Mouse (Mus musculus) midbrain, embryonic 13.5 days (tissue): ENCODE measurements around the gene Jhy. TPM values are rescaled to one million over a fixed set of nuclear protein-coding genes. Genes with fewer than 3 reads are reported as not detected.

ENCODE experiments used
- ATAC-seq: fragments of 200-750 bp; cut with Nextera tagmentation; 2 replicates; pipeline ENCODE4 v1.8.0; 2017; ENCODE audit warnings: mild to moderate bottlenecking, moderate TSS enrichment, moderate library complexity
- H3K27ac ChIP-seq: fragments of 300-500 bp; sonication (generic); 2 replicates; pipeline ENCODE4 v1.5.1; 2015; ENCODE audit warnings: inconsistent platforms, mild to moderate bottlenecking, moderate library complexity
- H3K27me3 ChIP-seq: fragments of 300-500 bp; sonication (generic); 2 replicates; pipeline ENCODE4 v1.6.1; 2015; ENCODE audit warnings: mild to moderate bottlenecking, inconsistent platforms
- H3K36me3 ChIP-seq: fragments of 300-500 bp; sonication (generic); 2 replicates; pipeline ENCODE4 v1.6.1; 2015; ENCODE audit warnings: mild to moderate bottlenecking, inconsistent platforms
- H3K4me1 ChIP-seq: fragments of 300-500 bp; sonication (generic); replicated peaks from 2 replicates; pipeline ENCODE4 v1.6.1; 2015; ENCODE audit warnings: inconsistent platforms
- H3K4me2 ChIP-seq: fragments of 300-500 bp; sonication (generic); replicated peaks from 2 replicates; pipeline ENCODE4 v1.6.1; 2015; ENCODE audit warnings: moderate library complexity, mild to moderate bottlenecking, inconsistent platforms
- H3K4me3 ChIP-seq: fragments of 300-500 bp; sonication (generic); replicated peaks from 2 replicates; pipeline ENCODE4 v1.5.1; 2015; ENCODE audit warnings: mild to moderate bottlenecking, inconsistent platforms
- H3K9ac ChIP-seq: fragments of 300-500 bp; sonication (generic); replicated peaks from 2 replicates; pipeline ENCODE4 v1.6.1; 2015; ENCODE audit warnings: mild to moderate bottlenecking, inconsistent platforms
- H3K9me3 ChIP-seq: fragments of 300-500 bp; sonication (generic); 2 replicates; pipeline ENCODE4 v1.6.1; 2016; ENCODE audit warnings: mild to moderate bottlenecking, inconsistent platforms
- WGBS: fragments of 180-500 bp; shearing (Covaris S2); methylation state at CpG from one replicate; pipeline ENCODE4 v1.1.7; 2015; 5-methylcytosine and 5-hydroxymethylcytosine counted together
- polyA plus RNA-seq: library from polyadenylated mRNA; unstranded; fragments of >200 nt; fragmentation: Nextera tagmentation; extraction: Ambion mirVana; gene quantifications from 2 replicates; pipeline ENCODE4 v1.2.1, GENCODE M21; 2015

The Jhy gene
- polyA plus RNA-seq, 1 experiment from 2014 or later: 3.2 TPM

DNA sequence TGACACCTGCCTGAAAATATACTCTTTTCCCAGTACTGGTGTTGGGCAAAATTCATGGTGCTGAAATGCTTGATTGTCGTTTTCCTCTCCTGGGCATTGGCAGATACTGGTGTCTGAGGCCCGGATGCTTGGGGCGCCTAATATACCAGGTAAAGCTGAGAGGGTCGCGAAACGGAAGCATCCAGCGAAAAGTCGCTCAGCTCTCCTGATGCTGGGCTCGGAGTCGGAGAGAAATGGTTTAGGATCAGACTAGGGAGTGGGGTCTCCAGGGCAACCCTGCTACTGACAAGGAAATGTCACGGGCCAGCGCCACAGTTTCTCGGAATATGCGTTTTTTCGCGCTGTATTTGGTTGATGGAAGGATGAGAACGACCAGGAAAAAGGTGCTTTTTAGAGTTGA lies 88.5 kb downstream of the Jhy start:
- peaks cover 22% of the 10 kb centered on the region for H3K4me1 ChIP-seq
- H3K4me3 ChIP-seq: no peak overlapping the region
- H3K9ac ChIP-seq: no peak overlapping the region
- under 1% methylated on average over 17 of the region's 17 CpGs for WGBS
- H3K9me3 ChIP-seq: no peaks in the 10 kb centered on the region
- no peak for ATAC-seq
- no peaks in the 10 kb centered on the region for H3K36me3 ChIP-seq
- H3K27me3 ChIP-seq: peaks cover 94% of the 10 kb centered on the region
- no peak overlapping the region for H3K4me2 ChIP-seq
- no peak overlapping the region for H3K27ac ChIP-seq

DNA sequence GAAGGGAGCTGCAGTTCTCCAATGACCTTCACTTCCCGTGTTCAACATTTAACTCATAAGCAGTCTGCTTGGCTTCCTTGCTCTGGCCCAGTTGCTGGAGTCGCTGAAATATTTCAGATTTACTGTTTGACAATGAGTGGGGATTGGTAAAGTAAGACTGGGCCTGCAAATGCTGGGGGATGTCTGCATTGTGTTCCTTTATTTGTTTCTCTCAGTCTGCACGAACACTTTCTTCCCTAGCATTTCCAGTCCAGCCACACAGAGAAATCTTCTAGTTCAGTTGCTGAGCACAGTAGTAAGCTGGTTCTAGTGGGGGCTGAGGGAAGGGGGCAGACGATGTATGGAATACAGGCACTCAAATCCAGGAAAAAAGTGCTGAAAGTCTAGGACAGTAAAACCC lies 89.0 kb downstream of the Jhy start:
- peaks cover 94% of the 10 kb centered on the region for H3K27me3 ChIP-seq
- 4% methylated on average over 4 of the region's 4 CpGs for WGBS
- peaks cover 22% of the 10 kb centered on the region for H3K4me1 ChIP-seq
- no peak overlapping the region for H3K4me2 ChIP-seq
- H3K27ac ChIP-seq: no peak overlapping the region
- H3K9ac ChIP-seq: no peak overlapping the region
- H3K9me3 ChIP-seq: no peaks in the 10 kb centered on the region
- ATAC-seq: no peak
- no peaks in the 10 kb centered on the region for H3K36me3 ChIP-seq
- no peak overlapping the region for H3K4me3 ChIP-seq

DNA sequence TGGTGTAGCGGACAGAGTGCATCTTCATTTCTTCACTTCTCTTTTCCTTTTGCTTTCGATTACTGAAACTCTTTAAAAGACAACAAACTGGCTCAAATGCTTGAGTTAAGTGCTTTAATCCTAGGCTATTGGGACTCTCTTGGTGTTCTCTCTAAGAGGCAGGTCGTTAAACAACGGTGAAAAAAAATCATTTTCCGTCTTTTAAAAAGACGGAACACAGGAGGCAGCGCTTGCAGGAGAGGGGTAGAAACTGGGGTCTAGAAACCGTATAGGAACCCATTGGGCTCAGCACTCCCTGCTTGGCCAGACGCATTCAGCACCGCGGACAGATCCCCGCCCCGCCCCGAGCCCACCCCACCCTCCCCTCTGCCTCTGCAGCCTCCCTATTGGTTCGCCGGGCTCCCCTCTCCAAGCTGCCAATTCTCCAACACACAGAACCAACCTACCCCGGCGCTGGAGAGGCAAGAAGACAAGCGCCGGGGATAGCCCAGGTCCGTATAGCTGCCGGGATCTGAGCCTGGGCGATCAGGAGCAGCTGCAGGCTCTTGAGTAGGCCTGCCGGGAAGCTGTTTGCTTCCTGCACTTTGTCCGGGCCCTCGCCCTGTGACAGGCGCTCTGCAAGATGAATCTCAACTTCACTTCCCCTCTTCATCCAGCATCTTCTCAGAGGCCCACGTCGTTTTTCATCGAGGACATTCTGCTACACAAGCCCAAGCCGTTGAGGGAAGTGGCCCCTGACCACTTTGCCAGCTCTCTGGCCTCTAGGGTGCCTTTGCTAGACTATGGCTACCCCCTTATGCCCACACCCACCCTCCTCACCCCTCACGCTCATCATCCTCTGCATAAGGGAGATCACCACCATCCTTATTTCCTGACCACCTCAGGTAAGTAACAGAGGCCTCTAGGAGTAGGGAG lies 90.1 kb downstream of the Jhy start, which contains the start of gene Bsx:
Gene Bsx (plus strand): TSS at position 572 of the 915 bp plus-strand sequence.
- Histone ChIP-seq H3K27ac (no peak within 1 kb of the TSS), H3K9me3 (no peaks in the 10 kb centered on the region), H3K4me1 (peaks cover 22% of the 10 kb centered on the region), H3K36me3 (no peaks in the 10 kb centered on the region), H3K4me3 (peak within 1 kb of the TSS; percentile 15), H3K9ac (no peak within 1 kb of the TSS), H3K4me2 (peak within 1 kb of the TSS; percentile 30; the same call in 1 of the 2 replicates), H3K27me3 (peaks cover 94% of the 10 kb centered on the region)
- 3% methylated on average over 32 of the region's 32 CpGs for WGBS
- peak; percentile 69 for ATAC-seq

DNA sequence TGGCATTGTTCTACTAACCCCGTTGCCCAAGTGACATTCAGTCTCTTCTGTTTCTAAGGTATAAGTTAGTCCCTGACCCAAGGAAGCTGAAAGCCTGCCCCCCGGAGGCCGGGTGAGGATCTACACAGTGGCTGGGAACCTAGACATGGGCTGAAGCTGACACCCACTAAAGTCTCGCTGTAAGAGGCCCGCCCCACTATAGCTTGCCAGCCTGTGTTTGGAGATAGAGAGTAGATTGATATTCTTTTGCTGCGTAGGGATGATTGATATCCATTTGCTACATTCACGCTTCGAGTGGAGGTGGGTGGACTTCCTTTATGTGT lies 91.8 kb downstream of the Jhy start:
- WGBS: 2% methylated on average over 8 of the region's 8 CpGs

DNA sequence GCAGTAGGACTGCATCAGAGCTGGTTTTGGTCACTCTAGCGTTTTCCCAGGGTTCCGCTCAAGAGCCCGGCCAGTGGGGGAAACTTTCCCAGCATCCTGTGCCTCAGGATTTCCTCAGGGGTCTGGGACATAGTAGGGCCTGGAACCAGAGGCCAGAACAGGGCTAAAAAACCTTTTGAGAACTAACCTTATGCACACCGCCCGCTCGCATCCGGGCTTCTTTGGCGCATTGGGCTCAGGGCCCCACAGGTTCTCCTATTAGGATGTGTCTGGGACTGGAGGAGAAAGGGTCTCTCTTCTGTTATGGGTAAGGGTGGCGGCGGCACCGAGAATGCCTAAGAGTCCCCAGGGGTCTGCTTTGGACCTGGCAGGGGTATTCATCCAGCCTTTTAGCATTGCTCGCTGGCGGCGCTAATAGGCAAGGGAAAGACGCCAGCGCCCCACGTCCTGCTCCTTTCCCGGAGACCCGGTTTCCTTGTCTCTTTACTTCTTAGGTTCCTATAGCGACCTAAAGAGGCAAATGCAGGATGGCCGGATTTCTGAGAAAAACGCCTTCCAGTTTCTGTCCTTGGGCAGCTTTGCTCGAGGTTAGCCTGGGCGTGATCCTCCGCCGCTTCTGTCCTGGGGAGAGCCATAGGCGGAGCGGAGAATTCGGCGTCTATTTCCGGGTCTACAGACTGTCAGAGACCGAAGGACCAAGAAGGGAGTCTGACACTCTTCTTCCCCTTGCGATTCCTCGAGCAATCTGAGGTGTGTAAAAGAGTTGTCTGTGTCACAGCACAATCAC lies 92.4 kb downstream of the Jhy start:
- Histone ChIP-seq H3K27ac (no peak overlapping the region), H3K9ac (no peak overlapping the region), H3K9me3 (no peaks in the 10 kb centered on the region), H3K4me3 (no peak overlapping the region; the same call in 1 of the 2 replicates), H3K36me3 (no peaks in the 10 kb centered on the region), H3K27me3 (peaks cover 81% of the 10 kb centered on the region), H3K4me2 (peak overlapping the region; percentile 33), H3K4me1 (peaks cover 9% of the 10 kb centered on the region)
- under 1% methylated on average over 34 of the region's 34 CpGs for WGBS
- no peak for ATAC-seq

More for the DNA sequence above, 91.8 kb downstream of the Jhy start:
- Histone ChIP-seq H3K27ac (no peak overlapping the region), H3K9me3 (no peaks in the 10 kb centered on the region), H3K36me3 (no peaks in the 10 kb centered on the region), H3K9ac (no peak overlapping the region), H3K4me2 (peak overlapping the region; percentile 33), H3K27me3 (peaks cover 86% of the 10 kb centered on the region), H3K4me1 (peaks cover 9% of the 10 kb centered on the region), H3K4me3 (no peak overlapping the region)
- ATAC-seq: no peak

DNA sequence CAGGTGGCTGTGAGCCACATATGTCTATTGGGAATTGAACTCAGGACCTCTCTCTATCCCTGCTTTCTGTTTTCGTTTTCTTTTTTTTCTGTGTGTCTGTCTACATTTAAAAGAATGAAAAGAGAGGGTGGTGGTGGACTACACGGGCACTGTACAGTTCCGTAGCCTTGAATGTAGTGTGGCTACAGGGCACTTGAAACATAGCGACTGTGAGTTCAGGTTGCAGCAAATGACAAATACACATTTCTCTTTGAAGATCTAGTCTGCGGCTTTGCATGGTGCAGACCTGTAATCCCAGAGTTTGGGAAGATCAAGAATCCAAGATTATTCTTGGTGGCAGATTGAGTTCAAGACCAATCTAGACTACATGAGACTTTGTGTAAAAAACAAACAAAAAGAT lies 93.6 kb downstream of the Jhy start:
- Histone ChIP-seq H3K4me2 (no peak overlapping the region), H3K9ac (no peak overlapping the region), H3K4me1 (peaks cover 9% of the 10 kb centered on the region), H3K4me3 (no peak overlapping the region), H3K9me3 (no peaks in the 10 kb centered on the region), H3K27ac (no peak overlapping the region), H3K27me3 (peaks cover 73% of the 10 kb centered on the region), H3K36me3 (no peaks in the 10 kb centered on the region)
- ATAC-seq: no peak
- WGBS: 82% methylated on average over 5 of the region's 5 CpGs

DNA sequence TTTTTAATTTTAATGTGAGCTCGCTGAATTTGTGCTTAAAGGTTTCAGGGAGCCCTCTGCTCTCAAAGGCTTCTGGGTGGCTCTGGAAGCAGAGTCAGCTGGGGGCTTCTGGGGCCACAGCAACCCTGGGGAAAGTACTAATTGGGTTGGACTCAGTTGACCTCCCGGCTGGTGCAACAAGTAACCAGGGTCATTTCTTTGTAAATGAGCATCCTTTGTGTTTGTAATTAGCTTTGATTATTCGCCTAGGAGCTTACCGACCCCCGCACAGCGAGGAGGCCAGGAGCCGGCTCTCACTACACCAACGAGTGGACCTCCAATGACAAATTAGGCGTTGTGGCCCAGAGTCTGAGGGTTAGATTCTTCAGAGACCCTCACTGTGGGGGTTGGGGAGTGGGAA lies 104.7 kb downstream of the Jhy start:
- H3K4me1 ChIP-seq: peaks cover 9% of the 10 kb centered on the region
- peak overlapping the region; percentile 15; the same call in 1 of the 2 replicates for H3K27ac ChIP-seq
- H3K9ac ChIP-seq: peak overlapping the region; percentile 24; the same call in 1 of the 2 replicates
- no peaks in the 10 kb centered on the region for H3K9me3 ChIP-seq
- H3K27me3 ChIP-seq: peaks cover 54% of the 10 kb centered on the region
- under 1% methylated on average over 9 of the region's 9 CpGs for WGBS
- peak; percentile 32; the same call in 1 of the 2 replicates for ATAC-seq
- no peaks in the 10 kb centered on the region for H3K36me3 ChIP-seq
- H3K4me2 ChIP-seq: peak overlapping the region; percentile 57
- peak overlapping the region; percentile 36 for H3K4me3 ChIP-seq

DNA sequence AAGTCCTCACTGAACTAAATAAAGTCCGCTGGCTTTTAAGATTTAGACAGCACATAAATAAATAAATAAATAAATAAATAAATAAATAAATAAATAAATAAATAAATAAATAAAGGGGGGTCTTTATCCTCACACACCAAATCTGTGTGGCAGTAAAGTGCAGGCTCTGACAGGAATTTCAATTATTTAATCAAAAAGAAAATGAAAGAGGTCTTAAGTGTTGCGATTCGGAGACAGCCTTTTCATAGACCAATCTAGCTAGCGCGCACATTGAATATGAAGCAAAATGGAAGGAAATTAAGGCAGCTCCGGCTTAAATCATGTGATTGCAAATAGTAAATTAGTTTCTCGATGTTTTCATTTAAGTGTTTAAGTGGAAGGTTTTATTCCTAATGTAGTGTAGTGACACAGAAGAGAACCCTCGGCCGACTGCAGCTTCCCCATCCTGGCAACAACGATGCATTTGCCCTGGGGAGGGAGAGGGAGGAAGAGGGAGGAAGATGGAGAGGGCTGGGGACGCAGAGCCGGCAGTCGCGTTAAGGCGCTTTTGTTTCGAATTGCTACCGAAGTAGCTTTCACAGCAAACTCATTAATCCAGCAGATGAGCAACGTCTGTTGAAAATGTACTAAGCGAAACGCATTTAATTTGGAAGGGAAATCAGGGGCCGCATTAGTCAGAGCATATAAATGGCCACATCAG lies 105.3 kb downstream of the Jhy start:
- WGBS: 4% methylated on average over 21 of the region's 21 CpGs
- Histone ChIP-seq H3K9me3 (no peaks in the 10 kb centered on the region), H3K36me3 (no peaks in the 10 kb centered on the region), H3K4me3 (peak overlapping the region; percentile 36), H3K27me3 (peaks cover 57% of the 10 kb centered on the region), H3K4me2 (peak overlapping the region; percentile 57), H3K9ac (peak overlapping the region; percentile 24; the same call in 1 of the 2 replicates), H3K27ac (peak overlapping the region; percentile 15; the same call in 1 of the 2 replicates), H3K4me1 (peaks cover 9% of the 10 kb centered on the region)
- peak; percentile 76 for ATAC-seq

DNA sequence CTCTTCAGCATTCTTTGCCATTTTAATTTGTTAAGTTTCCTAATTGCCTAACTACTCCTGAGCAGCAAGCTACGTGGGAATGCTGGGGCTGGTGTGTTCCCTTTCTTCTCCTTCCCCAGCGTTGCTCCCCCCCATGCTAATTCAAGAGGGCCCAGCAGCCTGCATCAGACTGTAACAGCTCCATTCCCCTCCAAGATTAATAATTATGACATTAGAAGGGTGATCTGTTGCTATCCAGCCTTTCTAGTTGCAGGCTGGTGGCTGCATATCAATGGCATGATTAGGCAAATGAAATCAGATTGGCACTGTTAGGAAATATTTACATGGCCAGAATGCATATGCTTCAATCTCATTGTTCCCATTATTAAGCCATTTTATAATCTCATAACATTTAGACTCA lies 112.4 kb downstream of the Jhy start:
- Histone ChIP-seq H3K27ac (no peak overlapping the region), H3K4me2 (no peak overlapping the region), H3K9me3 (no peaks in the 10 kb centered on the region), H3K9ac (no peak overlapping the region), H3K27me3 (peaks cover 21% of the 10 kb centered on the region), H3K36me3 (no peaks in the 10 kb centered on the region), H3K4me3 (no peak overlapping the region), H3K4me1 (peaks cover 14% of the 10 kb centered on the region)
- peak; percentile 9; the same call in 1 of the 2 replicates for ATAC-seq
- 19% methylated on average over 2 of the region's 2 CpGs for WGBS
